Mouse (Mus musculus): ENCODE data around the gene Sik1.
A peak's percentile ranks its signal among the peaks of the same experiment; 100 is the strongest.

The Sik1 gene

DNA sequence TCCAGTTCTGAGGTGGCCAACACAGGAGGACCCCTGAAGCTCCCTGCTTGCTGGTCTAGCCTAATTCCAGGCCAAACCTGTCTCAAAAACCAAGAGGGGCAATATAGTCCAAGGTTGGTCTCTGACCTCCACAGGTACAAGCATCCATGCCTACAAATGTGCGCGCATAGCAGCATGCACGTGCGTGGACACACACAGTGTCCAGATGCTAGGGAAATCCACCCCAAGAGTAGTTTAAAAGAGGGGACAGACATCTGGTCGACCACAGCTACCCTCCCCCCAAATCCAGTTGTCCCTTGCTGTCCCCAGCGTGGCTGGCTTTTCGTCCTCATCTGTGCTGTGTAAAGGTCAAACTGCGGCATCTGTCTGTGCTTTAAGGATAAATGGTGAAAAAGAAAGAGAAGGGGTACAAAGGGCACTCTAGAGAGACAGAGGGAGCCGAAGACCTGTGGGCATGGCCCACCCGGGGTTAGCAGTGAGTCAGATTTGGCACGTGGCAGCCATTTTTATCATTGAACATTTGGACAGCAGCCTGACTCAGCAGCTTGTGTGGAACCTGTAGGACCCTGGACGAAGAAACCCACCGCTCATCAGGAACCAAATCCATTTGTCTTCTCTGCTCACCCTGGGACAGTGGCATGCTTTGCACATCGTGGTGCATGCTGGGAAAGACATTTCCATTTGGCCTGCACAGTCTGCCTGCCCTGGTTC is 23.6 kb downstream of the Sik1 start:
- DNase-seq (ENCODE audit: low spot score) = no peak

DNA sequence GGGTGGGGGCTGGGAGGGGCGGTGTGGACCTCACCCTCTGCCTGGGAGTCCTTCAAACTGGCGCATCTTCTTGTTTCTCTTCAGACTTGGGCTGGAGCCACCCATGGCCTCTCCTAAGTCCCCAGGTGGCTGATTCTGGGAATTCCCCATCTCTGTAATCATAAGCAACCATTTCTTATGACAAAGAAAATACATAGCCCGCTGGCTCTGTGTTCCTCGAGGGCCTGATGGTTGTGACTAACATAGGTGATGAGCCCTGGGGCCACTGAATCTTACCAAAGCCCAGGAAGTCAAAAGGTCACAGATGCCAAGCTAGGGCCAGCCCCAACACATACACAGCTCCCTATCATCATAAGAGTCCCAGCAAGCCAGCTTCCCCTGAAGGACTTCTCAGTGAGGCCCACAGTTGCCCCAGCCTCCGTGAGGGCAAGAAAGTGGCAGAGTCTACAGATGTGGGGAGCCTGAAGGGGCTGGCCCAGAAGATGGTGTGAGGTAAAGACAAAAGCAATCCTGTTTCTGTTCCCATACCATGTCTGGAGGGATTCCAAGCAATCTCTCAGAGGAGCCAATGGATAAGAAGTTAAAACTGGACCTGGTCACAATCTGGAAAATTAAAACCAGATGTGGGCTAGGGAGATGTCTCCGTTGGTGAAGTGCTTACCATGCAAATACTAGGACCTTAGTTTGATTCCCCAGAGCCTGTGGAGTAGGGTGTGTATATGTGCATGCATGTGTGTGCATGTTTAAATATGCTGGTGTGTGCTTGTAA is 24.3 kb downstream of the Sik1 start:
- no peak for DNase-seq (ENCODE audit: low spot score)

DNA sequence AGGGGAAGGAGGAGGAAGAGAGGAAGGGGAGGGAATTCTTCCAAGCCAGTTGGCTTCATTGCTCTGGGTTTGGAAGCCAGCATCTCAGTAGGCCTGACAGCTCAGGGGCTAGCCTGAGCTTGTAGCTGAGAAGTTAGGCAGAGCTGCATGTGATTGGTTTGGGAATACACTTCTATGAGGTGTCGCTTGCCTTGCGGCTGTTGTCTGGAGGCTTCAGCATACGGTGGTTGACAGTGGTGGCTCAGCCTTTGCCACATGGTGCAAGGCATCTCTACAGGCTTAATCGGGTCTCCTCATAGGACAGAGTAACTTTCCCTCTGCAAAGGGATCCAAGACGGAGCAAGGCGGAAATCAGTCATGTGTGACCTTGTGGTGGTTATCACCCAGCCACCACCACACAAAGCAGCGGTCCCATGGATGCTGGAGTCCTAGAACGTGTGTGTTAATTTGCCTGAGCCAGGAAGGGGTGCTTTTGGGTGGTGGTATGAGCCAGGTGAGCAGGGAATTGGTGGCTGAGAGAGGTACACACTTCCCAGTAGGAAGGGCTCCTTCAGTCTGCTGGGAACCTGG is 25.0 kb downstream of the Sik1 start:
- no peak for DNase-seq (ENCODE audit: low spot score)

DNA sequence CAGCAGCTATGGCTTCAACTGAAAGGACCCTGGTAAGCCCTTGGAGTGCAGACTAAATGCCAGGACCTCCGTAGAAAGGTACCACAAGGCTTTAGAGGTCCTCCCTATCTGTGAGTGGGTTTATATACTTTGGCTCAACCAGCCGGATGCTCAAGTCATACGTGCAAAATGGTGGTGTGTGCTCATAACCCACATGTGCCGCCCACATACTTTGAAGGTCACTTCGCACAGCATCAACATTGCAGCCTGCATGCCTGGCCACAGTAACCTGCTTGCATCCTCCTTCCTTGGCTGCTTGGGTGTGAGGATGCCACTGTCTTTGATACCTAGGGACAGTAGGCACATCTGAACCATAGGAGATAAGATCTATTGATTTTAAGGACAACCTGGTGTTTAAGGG is 26.7 kb downstream of the Sik1 start:
- DNase-seq (ENCODE audit: low spot score) = no peak

DNA sequence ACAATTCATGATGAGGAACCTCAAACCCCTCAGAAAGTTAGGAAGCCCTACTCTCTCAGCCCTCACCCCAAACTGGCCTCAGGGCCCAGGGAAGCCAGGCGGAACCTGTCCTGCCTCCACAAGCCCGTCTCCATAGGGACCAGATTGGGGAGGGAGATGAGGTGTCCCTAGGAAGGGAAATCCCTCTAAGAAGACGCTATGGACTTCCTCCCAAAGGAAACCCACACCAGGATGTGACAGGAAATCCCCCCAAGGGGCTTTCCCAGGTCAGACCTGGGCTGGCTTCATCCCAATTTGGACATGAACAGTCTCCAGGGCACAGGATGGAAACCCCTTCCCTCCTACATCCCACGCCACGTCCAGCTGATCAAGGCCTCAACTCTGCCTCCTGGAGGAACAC is 27.5 kb downstream of the Sik1 start:
- no peak for DNase-seq (ENCODE audit: low spot score)

DNA sequence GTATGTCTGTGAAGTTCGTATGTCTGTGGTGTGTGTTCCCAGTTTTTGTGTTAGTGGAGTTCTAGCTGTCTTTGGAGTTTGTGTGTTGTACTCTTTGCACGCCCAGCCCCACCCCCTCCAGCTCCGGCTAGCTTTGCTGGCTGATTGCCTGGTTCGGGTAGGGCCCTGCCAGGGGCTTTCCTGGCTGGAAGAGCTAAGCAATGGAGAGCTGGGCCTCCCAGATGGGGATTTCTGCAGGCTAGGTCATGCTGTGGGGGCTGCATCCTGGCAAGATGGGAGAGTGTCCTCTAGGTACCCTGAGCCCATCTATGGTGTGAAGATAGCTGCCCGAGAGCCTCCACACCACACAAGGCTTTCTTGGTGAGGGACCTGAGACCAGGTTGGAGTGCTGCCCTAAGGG is 28.4 kb downstream of the Sik1 start:
- DNase-seq (ENCODE audit: low spot score) = peak; percentile 82

DNA sequence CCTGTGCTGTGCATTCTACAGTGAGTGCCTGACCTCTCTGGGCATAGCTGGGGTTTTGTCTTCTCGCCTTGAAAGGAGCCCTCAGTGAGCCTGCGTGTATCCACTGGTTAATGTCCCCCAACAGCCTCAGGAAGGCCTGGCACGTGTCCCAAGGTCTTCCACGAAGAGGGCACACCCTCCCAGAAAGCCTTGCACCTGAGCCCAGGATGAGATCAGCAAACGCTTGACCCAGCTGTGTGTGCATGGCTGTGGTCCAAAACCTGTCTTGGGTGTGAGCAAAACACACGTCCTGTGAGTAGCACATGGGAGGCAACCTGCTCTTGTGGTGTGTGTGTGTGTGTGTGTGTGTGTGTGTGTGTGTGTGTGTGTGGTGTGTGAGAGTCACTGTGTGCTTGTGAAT is 28.9 kb downstream of the Sik1 start:
- DNase-seq (ENCODE audit: low spot score) = no peak

DNA sequence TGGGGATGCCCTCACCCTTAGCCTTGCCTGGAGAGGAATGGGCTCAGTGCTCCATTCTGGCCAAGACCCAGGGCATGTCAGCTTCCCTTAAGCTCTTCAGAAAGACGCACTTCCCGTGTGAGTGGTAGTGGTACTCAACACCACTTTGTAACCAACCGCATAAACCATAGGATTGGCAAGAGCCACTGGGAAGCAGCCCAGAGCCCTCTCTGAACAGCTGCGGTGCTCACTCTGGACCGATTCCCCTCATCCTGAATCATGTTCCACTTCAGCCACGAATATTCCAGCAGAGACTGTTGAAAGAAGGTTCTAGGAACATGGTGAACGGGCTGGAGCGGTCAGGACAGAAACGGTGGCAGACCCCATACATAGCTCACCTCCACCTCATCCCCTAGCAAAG is 29.9 kb downstream of the Sik1 start:
- no peak for DNase-seq (ENCODE audit: low spot score)

DNA sequence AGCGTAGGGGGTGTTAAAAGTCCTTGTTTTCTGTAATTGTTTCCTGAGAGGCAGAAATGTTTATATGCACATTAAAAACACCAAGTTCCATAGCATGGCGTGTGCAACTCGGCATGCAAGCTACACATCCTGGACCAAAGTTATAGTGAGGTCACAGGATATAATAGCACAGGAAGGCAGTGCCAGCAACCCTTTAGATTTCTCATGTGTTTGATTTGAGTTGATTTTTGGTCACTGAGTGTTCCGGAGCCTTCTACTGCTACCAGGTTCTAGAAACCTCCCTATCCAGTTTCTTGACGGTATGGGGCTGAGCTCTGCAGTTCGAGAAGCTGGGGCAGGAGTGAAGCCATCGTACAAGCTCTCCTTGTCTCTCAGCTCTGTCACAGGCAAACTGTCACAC is 30.8 kb downstream of the Sik1 start:
- no peak for DNase-seq (ENCODE audit: low spot score)

DNA sequence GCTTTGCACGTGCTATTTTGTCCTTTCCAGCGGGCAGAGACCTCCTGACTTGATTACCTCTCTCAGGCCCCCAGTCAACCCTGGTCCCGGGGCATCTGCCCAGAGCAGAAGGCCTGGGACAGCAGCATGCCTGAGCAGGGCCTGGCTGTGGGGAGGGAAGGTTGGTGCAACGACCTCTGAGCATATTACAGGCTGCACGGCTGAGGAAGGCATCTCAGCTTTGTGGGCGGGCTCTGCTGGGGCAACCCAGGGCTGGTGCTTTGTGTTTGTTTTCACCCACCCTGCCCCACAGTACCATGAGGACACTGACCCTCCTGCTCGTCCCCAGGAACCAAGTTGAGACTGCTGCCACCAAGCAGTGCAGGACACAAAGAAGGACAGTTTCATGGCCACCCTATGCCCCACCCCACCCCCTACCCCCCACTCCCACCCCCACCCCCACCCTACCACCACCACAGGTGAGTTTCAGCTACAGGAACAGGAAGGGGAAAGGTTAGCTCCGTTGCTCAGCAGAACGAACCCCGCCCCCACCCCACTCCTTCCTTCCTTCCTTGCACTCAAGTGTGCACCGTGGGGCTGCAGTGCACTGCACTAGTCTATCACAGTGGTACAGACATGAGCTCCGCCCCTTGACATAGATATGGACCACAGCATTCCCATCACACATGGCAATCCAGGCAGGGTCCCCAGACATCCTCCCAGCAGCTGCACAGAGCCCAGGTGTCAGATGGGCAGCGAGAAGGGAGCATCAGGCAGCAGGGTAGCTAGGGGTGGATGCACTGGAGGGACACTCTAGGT is 34.3 kb downstream of the Sik1 start:
- DNase-seq (ENCODE audit: low spot score) = peak; percentile 57

DNA sequence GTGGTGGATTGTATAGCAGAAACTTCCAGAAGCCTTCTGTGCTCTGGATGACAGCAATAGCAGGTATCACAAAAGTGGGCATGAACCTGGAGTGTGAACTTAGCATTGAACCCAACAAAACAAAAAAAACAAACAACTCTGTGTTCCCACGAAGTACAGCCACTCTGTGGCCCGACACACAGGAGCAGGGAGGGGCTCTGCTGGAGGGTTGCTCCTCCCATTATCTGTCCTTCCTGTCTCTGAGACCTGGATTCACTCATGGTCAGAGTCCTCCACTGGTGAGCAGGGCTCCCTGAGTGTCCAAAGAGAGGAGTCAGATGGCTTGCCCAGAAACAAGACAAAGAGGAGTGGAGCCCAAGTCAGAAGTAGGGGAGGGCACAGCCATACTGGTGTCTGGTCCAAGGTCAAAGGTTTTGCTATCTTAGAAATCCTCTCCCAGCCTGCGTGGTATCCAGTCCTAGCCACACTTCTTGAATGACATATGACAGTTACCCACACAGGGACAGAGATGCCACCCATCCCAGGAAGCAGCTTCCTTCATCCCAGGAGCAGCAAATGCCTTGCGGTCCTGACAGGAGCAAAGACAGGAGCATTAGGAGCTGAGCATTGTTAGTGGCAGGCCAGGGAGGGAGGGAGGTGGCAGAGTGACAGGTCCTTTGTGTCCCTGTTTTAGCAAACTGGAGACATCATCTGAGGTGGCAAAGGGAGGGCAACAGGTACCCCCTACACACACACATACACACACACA is 35.3 kb downstream of the Sik1 start:
- DNase-seq (ENCODE audit: low spot score) = no peak

DNA sequence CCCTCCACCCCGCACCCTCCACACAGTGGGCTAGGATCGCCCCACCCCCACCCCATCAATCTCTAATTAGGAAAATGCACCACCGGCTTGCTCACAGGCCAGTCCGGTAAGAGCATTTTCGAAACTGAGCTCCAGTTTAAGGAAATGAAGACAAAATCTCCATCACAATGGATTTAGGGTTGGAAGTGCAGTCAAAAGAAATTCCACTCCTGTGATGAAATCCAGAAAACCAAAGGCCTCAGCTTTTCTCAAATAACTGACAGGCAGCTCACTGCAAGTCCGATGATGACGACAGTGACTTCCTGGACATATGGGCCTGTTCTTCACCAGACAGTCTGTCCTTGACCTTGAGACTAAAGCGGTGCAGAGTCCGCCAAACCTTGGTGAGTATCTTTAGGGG is 36.2 kb downstream of the Sik1 start:
- no peak for DNase-seq (ENCODE audit: low spot score)

DNA sequence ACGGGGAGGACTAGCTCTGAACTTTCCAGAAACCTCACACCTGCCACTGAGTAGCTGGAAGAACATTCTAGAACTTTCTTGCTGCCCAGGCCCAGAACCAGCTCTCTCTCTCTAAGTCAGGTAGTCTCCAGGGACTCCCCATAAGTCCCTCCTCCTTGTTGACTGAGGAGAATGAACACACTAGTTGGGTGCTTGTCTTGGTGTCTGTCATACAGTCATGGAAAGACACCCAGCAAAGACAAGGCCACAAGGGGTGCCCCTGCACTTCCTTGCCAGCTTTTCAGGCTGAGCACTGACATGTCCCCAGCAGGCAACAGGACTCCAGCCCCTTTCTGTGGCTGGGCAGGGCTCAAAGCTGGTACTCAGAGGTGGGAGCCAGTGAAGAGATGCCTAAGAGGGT is 37.8 kb downstream of the Sik1 start:
- DNase-seq (ENCODE audit: low spot score) = no peak

DNA sequence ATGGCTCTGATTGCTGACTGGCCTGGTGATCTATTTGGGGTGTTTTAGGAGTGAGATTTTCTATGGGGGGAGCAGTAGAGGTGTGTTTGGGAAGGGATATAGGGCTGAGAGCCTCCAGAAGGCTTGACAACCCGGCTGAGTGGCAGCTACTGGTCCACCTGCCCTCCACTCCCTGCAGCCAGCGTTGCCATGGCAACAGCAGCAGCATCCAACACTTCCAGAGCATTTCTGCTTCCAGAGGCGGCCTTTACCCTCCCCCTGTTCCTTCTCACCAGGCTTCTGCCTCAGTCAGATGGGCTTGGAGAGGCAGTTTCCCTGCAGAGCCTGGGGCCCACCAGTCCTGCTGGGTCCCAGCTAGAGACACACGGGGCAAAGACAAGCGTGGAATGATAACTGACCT is 38.4 kb downstream of the Sik1 start:
- no peak for DNase-seq (ENCODE audit: low spot score)

DNA sequence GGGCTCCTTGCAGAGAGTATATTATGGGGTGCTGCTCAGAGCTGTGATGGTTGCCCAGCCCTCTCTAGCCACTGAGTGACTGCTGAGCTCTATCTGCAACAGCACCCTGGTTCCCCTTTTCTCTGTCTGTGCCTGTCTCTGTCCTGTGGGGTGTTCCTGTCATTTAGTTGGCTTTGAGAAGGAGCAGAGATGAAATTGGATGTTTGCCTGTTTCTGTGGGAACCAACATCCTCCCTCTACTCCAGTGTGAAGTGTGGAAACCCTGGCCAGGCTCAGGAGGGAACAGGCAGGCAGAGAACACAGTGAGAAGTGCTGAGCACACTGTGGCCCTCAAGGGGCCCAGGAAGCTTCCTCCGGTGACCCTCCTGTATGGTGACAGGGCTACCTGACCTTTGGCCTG is 40.8 kb downstream of the Sik1 start:
- DNase-seq (ENCODE audit: low spot score) = no peak

DNA sequence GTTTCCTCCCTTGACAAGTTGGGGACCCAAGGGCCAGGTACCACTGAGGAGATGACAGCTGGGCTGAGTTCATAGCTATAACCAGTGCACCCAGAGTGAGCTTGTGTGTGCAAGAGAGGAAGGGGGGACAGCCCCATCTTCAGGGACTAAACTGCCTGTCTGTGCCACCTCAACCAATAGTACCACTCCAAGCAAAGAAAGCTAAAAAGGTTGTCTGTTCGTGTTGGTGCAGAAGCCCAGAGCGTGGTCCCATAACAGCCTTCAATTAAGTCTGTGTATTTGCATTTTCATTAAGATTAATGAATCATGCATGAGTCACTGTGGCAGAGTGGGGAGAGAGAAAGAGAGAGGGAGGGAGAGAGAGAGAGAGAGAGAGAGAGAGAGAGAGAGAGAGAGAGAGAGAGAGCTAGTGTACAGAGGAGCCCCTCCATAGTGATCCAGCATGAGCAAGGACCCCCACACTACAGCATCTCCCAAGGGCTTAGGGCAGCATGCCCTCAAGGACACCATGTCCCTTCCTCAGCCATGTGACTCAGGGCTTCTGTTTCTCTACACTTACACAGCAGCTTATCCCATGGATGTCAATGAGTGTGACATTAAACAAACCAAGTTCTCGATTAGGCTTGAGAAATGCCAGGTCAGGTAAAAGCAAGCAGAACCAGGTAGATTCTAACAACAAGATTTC is 41.5 kb downstream of the Sik1 start:
- no peak for DNase-seq (ENCODE audit: low spot score)

DNA sequence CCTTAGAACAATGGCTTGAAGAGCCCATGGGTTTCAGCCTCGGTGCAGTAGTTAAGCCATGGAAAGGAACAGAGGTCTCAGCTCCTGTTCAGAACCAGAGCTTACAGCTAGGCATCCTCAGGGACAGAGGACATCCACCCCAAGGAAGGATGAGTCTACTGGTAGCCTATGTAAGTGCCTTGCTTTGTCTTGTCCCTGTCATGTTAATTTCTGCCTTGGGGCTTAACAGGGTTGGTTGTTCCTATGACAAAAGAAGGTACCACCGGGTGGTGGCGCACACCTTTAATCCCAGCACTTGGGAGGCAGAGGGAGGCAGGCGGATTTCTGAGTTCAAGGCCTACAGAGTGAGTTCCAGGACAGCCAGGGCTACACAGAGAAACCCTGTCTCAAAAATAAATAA is 44.3 kb downstream of the Sik1 start:
- no peak for DNase-seq (ENCODE audit: low spot score)

DNA sequence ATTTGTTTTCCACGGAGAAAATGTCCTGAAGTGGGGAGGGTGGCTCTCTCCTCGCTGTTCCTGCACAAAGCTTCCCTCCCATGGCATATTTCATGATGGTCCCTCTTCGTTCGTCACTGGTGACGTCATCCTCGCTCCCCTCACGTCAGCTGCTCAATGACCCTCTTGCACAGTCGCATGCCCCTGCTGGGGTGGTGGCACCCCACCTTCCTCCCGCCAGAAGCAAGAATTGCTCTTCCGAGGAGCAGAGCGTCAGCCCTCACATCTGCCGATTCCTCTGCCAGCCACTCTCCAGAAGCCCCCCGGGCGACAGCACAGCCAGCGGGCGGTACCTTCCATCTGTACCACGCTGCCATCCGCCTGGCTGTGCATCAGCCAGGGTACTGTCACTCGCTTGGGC is 45.7 kb downstream of the Sik1 start:
- no peak for DNase-seq (ENCODE audit: low spot score)

DNA sequence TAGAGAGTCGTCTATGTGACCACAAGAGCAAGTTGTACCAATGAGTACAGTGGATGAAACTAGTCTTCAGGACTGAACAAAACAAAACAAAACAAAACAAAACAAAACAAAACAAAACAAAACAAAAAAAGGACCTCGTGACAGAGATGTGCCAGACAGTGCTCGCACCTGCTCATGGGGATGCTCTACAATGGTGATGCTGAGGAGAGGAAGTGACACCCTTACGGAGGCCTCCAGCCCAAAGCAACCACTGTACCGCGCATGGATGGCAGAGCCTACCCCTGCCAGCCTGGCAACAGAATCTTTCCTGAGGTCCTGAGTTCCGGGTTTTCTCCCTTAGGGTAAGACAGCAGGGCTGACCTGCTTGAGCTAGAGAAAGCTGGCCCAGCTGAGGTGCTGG is 46.5 kb downstream of the Sik1 start:
- no peak for DNase-seq (ENCODE audit: low spot score)

DNA sequence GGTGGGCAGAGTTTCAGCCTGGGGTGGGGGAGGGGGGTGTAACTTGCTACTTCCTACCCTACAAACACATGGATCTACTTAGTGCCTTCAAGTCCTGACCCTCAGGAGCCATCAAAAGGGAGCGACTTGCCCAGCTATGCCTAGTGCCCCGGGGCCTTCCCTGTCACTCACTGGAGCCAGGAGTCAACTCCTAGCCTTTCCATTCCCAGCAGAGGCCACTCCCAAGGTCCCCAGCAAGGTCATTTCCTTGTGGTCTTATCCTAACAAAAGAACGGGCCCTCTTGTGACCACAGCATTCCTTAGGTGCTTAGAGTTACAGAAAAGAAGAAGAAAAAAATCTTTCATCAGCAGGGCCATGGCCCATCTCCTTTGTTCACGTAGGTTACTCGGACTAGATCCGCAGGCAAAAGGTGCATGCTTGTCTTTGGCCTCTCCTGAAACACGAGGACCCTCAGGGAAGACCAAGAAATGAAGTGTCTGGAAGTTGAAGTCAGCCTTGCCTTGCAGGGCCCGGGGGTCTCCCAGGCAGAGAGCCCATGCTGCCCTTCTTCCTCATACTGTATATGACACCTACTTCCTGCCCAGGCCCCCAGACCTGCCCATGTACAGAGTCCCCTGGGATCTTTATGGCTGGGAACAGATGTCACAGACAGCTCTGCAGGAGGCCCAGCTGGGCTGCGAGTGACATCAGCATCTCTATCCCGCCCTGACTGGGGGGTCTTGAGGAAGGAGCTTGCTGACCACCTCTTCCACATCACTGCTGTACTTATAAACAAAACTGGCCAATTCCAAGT is 47.3 kb downstream of the Sik1 start:
- DNase-seq (ENCODE audit: low spot score) = no peak

DNA sequence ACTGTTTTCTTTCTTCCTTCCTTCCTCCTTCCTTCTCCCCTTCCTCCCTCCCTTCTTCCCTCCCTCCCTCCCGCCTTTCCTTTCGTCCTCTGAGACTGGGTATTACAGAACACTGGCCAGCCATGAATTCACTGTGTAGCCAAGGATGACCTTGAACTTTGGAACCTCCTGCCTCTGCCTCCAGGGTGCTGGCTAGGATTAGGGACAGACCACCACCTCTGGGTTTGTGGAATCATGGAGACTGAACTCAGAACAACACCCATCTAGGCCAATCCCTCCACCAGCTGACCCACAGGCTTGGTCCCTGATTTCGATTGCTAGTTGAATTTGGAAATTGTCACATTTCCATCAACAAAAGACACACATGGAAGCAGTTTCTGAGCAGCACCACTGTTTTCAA is 49.1 kb downstream of the Sik1 start:
- DNase-seq (ENCODE audit: low spot score) = no peak
